Mouse (Mus musculus) lung, postnatal 0 days (tissue): ENCODE results near the gene Fhl2.

Source experiments
- CTCF ChIP-seq: IDR thresholded peaks from 2 replicates; pipeline ENCODE4 v1.5.1; 2016; ENCODE audit warnings: antibody characterized with exemption, mild to moderate bottlenecking
- EP300 ChIP-seq: IDR thresholded peaks from 2 replicates; pipeline ENCODE4 v1.6.1; 2016; ENCODE audit warnings: antibody characterized with exemption, mild to moderate bottlenecking, control low read depth

DNA sequence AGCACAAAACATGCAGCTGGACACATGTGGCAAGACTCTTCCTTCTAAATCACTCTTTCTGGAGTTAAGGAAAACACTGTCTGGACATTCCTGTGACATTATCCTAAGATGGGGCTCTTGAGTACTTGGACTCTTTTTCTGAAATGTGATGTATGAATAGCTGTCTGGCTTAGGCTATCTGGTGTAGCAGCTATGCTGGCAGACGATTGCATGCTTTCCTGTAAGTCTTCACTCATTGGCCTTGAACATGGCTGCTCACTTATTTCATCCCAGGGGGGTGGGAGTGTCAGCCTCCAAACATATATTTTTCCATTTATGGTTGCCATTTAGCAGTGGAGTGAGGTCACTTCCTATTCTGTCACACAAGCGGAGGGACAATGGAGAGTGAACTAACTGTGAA, 42.3 kb downstream of the Fhl2 start:
- TF ChIP-seq CTCF (no peak), EP300 (no peak)
